Mouse (Mus musculus): ENCODE results near the gene Gpr137. TPM values are rescaled to one million over a fixed set of nuclear protein-coding genes. Genes with fewer than 3 reads are reported as not detected.
"Not testable (repeated sequence)": the region's sequence is repeated elsewhere in the genome, so short reads cannot be mapped to it uniquely, and the experiment has no call there.

Gpr137 gene
- 31.2 TPM for polyA plus RNA-seq (2012; fragmentation: generic; extraction: Trizol)
- long read RNA-seq, experiment 1, partial matches to known transcripts, result 4 of 7 reads
- long read RNA-seq, experiment 1, other reads (novel, unspliced or antisense), result 2 of 7 reads
- long read RNA-seq, experiment 2, partial matches to known transcripts, result 1 of 10 reads
- long read RNA-seq, experiment 2, other reads (novel, unspliced or antisense), result 5 of 10 reads

DNA sequence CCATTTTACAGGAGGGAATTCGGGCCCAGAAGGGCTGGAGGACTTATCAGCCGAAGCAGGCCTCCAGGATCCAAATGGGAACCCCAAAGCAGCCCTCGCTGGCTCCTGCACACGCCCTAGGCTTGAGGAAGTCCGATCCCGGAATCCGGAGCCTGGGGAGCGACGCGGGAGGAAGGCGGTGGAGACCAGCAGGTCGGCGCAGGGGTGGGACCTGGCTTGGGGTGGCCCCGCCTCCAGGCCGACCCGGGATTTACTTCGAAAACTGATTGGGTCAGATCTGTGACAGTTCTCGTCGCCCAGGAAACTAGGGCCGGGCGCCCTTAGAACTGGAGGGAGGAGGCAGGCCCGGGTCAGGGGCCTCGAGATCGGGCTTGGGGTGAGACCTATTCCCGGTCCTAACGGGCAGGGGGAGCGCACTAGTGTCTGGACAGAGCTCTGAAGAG lies at the start of gene Gpr137:
Gpr137 (minus strand) TSS at position 232 of the 443 bp plus-strand sequence.
- H3K4me3 ChIP-seq (ENCODE audit: insufficient read depth, poor library complexity, severe bottlenecking), result peak within 1 kb of the TSS; percentile 65
- H3K27me3 ChIP-seq (ENCODE audit: control insufficient read depth, insufficient read depth, insufficient read length), result no peaks in the 10 kb centered on the region
- peaks cover 25% of the 10 kb centered on the region for H3K79me2 ChIP-seq (ENCODE audit: control insufficient read depth, insufficient read depth)
- TF ChIP-seq MAX (IDR thresholded peaks at IDR 0.05) (peak; percentile 21), FOSL1 (IDR thresholded peaks at IDR 0.05; ENCODE audit: insufficient read depth, low read length, poor library complexity, severe bottlenecking) (no peak)
- no peaks in the 10 kb centered on the region for H3K36me3 ChIP-seq (ENCODE audit: control insufficient read depth, insufficient read depth)
- peaks cover 2% of the 10 kb centered on the region for H3K79me3 ChIP-seq (ENCODE audit: low read depth)
- peak within 1 kb of the TSS; percentile 84 for H3ac ChIP-seq (ENCODE audit: control insufficient read depth, insufficient read length, low read depth)

DNA sequence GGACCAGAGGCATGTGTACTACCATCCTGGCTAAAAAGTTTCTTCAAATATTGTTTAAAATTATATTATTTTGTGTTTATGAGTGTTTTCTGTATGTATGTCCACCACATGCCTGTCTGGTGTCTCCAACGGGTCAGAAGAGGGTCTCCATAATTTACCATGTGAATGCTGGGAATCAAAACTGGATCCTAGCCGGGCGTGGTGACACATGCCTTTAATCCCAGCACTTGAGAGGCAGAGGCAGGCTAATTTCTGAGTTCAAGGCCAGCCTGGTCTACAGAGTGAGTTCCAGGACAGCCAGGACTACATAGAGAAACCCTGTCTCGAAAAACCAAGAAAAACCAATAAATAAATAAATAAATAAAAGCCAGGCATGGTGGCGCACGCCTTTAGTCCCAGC lies 48.9 kb upstream of the Gpr137 start:
- H3K27me3 ChIP-seq (ENCODE audit: control insufficient read depth, insufficient read depth, insufficient read length); H3ac ChIP-seq (ENCODE audit: control insufficient read depth, insufficient read length, low read depth); H3K36me3 ChIP-seq (ENCODE audit: control insufficient read depth, insufficient read depth); H3K79me3 ChIP-seq (ENCODE audit: low read depth); H3K4me3 ChIP-seq (ENCODE audit: insufficient read depth, poor library complexity, severe bottlenecking); H3K79me2 ChIP-seq (ENCODE audit: control insufficient read depth, insufficient read depth): not testable (repeated sequence)

DNA sequence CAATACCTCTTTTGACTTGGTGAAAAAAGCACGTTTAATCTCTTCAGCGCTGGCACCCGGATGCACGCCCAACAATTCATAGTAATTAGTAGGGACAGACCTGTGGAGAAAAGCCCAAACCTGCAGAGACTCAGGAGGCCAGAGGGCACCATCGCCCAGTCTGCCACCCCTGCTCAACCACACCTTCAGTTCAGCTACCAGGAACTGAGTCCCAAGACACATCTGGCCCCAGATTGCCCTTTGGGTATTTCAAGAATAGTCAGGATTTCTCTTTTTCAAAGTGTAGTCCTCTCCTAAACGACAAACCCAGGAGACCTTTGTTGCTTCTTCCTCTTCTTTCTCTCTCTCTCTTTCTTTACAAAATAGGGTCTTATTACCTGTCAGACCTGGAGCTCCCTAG lies 48.4 kb upstream of the Gpr137 start:
- no peaks in the 10 kb centered on the region for H3K36me3 ChIP-seq (ENCODE audit: control insufficient read depth, insufficient read depth)
- TF ChIP-seq MYOG (IDR thresholded peaks at IDR 0.05; ENCODE audit: control insufficient read depth, extremely low read depth, insufficient read length), result no peak
- TF ChIP-seq CEBPB (IDR thresholded peaks at IDR 0.05; ENCODE audit: low read depth), result no peak
- no peak for TF ChIP-seq MYOD1 (IDR thresholded peaks at IDR 0.05; ENCODE audit: control insufficient read depth, insufficient read length, low read depth)
- no peak for TF ChIP-seq CTCF (IDR thresholded peaks at IDR 0.05; ENCODE audit: control insufficient read depth, insufficient read depth, insufficient read length)
- TF ChIP-seq FOSL1 (IDR thresholded peaks at IDR 0.05; ENCODE audit: insufficient read depth, low read length, poor library complexity, severe bottlenecking), result no peak
- TF ChIP-seq MAX (IDR thresholded peaks at IDR 0.05), result no peak
- TF ChIP-seq USF1 (IDR thresholded peaks at IDR 0.05; ENCODE audit: low read depth), result no peak

DNA sequence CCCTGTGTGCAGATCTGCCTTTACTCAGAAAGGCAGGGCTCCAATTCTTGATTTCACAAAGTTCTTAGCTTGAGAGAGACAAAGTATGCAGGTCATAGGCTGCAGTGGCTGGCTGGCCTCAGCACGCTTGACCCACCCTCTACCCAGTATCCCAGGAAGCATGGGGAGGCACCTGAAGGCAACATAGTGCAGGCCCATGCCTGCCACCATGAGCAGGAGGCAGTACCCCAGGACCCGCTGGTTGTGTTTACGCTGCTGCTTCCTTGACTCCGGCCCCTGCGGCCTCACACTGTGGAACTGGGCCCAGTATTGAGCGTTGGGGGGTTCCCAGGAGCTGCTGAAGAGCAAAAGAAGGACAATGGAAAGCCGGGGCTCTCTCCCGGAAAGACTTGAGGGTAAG lies 47.0 kb upstream of the Gpr137 start:
- Histone ChIP-seq H3K79me2 (ENCODE audit: control insufficient read depth, insufficient read depth) (peaks cover 12% of the 10 kb centered on the region), H3K27me3 (ENCODE audit: control insufficient read depth, insufficient read depth, insufficient read length) (no peaks in the 10 kb centered on the region)

More for the DNA sequence above, 48.4 kb upstream of the Gpr137 start:
- H3K79me2 ChIP-seq (ENCODE audit: control insufficient read depth, insufficient read depth), result peaks cover 10% of the 10 kb centered on the region
- peaks cover 3% of the 10 kb centered on the region for H3K79me3 ChIP-seq (ENCODE audit: low read depth)
- H3K27me3 ChIP-seq (ENCODE audit: control insufficient read depth, insufficient read depth, insufficient read length), result no peaks in the 10 kb centered on the region
- H3K4me3 ChIP-seq (ENCODE audit: insufficient read depth, poor library complexity, severe bottlenecking), result no peak overlapping the region
- no peak overlapping the region for H3ac ChIP-seq (ENCODE audit: control insufficient read depth, insufficient read length, low read depth)

DNA sequence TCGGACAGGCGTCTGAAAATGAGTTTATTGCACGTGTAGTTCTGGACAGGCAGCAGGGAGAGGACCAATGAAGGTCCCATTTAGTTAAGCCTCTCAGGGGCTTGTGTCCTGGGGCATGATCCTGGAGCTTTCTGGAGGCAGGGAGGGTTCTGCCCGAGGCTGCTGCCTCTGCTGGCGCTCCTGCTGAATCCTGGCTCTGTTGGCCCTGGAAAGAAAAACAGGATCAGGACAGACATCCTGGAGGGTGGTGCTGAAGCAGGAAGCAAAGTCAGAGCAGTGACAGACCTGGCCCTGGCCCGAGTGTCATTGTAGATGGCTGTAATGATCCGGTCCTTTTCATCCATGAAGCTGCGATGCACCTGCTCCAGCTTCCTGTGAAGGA lies 45.6 kb upstream of the Gpr137 start:
- H3K79me3 ChIP-seq (ENCODE audit: low read depth), result peaks cover 3% of the 10 kb centered on the region
- no peaks in the 10 kb centered on the region for H3K27me3 ChIP-seq (ENCODE audit: control insufficient read depth, insufficient read depth, insufficient read length)
- peaks cover 12% of the 10 kb centered on the region for H3K79me2 ChIP-seq (ENCODE audit: control insufficient read depth, insufficient read depth)
- H3K4me3 ChIP-seq (ENCODE audit: insufficient read depth, poor library complexity, severe bottlenecking), result peak overlapping the region; percentile 50
- peaks cover 14% of the 10 kb centered on the region for H3K36me3 ChIP-seq (ENCODE audit: control insufficient read depth, insufficient read depth)
- H3ac ChIP-seq (ENCODE audit: control insufficient read depth, insufficient read length, low read depth), result peak overlapping the region; percentile 72
- TF ChIP-seq FOSL1 (IDR thresholded peaks at IDR 0.05; ENCODE audit: insufficient read depth, low read length, poor library complexity, severe bottlenecking) (no peak), USF1 (IDR thresholded peaks at IDR 0.05; ENCODE audit: low read depth) (no peak), MYOG (IDR thresholded peaks at IDR 0.05; ENCODE audit: control insufficient read depth, extremely low read depth, insufficient read length) (no peak), MAX (IDR thresholded peaks at IDR 0.05) (no peak), CTCF (IDR thresholded peaks at IDR 0.05; ENCODE audit: control insufficient read depth, insufficient read depth, insufficient read length) (no peak), MYOD1 (IDR thresholded peaks at IDR 0.05; ENCODE audit: control insufficient read depth, insufficient read length, low read depth) (no peak), CEBPB (IDR thresholded peaks at IDR 0.05; ENCODE audit: low read depth) (no peak)

More for the DNA sequence above, 47.0 kb upstream of the Gpr137 start:
- TF ChIP-seq MYOD1 (IDR thresholded peaks at IDR 0.05; ENCODE audit: control insufficient read depth, insufficient read length, low read depth), result no peak
- TF ChIP-seq FOSL1 (IDR thresholded peaks at IDR 0.05; ENCODE audit: insufficient read depth, low read length, poor library complexity, severe bottlenecking), result no peak
- no peak for TF ChIP-seq CEBPB (IDR thresholded peaks at IDR 0.05; ENCODE audit: low read depth)
- TF ChIP-seq USF1 (IDR thresholded peaks at IDR 0.05; ENCODE audit: low read depth), result no peak
- peaks cover under 1% of the 10 kb centered on the region for H3K36me3 ChIP-seq (ENCODE audit: control insufficient read depth, insufficient read depth)
- H3ac ChIP-seq (ENCODE audit: control insufficient read depth, insufficient read length, low read depth), result no peak overlapping the region
- peaks cover 3% of the 10 kb centered on the region for H3K79me3 ChIP-seq (ENCODE audit: low read depth)
- no peak overlapping the region for H3K4me3 ChIP-seq (ENCODE audit: insufficient read depth, poor library complexity, severe bottlenecking)

DNA sequence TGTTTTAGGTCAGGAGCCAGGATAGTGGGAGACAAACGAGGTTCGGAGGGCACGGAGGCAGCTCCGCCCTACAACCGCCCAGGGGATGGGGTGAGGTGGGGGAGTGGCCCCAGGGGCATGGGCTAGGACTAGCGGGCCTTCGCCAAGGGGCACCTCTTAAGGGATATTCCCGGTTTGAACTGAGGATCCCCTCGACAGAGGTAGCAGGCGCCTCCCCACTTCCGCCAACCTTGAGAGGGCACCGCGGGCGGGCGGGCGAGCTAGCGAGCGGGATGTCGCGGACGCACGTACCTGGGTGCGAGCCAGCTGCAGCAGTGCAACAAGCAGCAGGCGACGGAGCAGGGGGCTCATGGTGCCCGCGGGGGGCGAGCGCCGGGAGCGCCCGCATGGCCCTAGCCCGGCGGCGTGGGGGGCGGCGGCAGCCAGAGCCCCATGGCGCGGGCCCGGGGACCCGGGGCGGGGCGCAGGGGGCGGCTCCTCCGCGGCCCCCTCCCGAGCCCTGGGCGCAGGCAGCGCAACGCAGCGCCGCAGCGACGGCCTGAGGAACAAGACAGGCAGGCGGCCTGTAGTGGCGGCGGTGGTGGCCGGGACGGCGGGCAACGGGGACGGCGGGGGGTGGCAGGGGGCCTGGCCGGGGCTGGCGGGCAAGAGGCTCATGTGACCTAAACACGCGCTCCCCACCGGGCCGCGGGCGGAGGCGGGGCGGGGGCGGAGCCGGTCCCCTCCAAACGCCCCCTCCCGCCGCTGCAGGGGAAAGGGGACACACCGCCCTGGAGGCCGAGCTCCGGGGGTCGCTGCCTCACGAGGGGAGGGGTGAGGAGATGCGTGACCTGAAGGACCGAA lies 45.0 kb upstream of the Gpr137 start, which contains the start of gene Vegfb:
Vegfb (minus strand) TSS at position 591 of the 843 bp plus-strand sequence.
- Histone ChIP-seq H3K4me3 (ENCODE audit: insufficient read depth, poor library complexity, severe bottlenecking) (peak within 1 kb of the TSS; percentile 50), H3K27me3 (ENCODE audit: control insufficient read depth, insufficient read depth, insufficient read length) (no peaks in the 10 kb centered on the region), H3K79me2 (ENCODE audit: control insufficient read depth, insufficient read depth) (peaks cover 12% of the 10 kb centered on the region), H3K36me3 (ENCODE audit: control insufficient read depth, insufficient read depth) (peaks cover 18% of the 10 kb centered on the region), H3K79me3 (ENCODE audit: low read depth) (peaks cover 3% of the 10 kb centered on the region), H3ac (ENCODE audit: control insufficient read depth, insufficient read length, low read depth) (peak within 1 kb of the TSS; percentile 72)
- no peak for TF ChIP-seq FOSL1 (IDR thresholded peaks at IDR 0.05; ENCODE audit: insufficient read depth, low read length, poor library complexity, severe bottlenecking)
- TF ChIP-seq MYOD1 (IDR thresholded peaks at IDR 0.05; ENCODE audit: control insufficient read depth, insufficient read length, low read depth), result no peak
- TF ChIP-seq MAX (IDR thresholded peaks at IDR 0.05), result no peak
- no peak for TF ChIP-seq CTCF (IDR thresholded peaks at IDR 0.05; ENCODE audit: control insufficient read depth, insufficient read depth, insufficient read length)
- no peak for TF ChIP-seq MYOG (IDR thresholded peaks at IDR 0.05; ENCODE audit: control insufficient read depth, extremely low read depth, insufficient read length)
- no peak for TF ChIP-seq CEBPB (IDR thresholded peaks at IDR 0.05; ENCODE audit: low read depth)
- no peak for TF ChIP-seq USF1 (IDR thresholded peaks at IDR 0.05; ENCODE audit: low read depth)

All from C2C12 (cell line).